Mouse (Mus musculus) hindbrain, embryonic 12.5 days (tissue): ENCODE results near the gene Lamp3. TPM values are rescaled to one million over a fixed set of nuclear protein-coding genes. Genes with fewer than 3 reads are reported as not detected.
"Not testable (repeated sequence)": the region's sequence is repeated elsewhere in the genome, so short reads cannot be mapped to it uniquely, and the experiment has no call there.

Experiments
- ATAC-seq: fragments of 200-750 bp; cut with Nextera tagmentation; 2 replicates; pipeline ENCODE4 v1.8.0; 2017; ENCODE audit warnings: moderate TSS enrichment; ENCODE audit not compliant: low FRiP score
- H3K27ac ChIP-seq: fragments of 300-500 bp; sonication (generic); 2 replicates; pipeline ENCODE4 v1.5.1; 2016; ENCODE audit warnings: mild to moderate bottlenecking
- H3K27me3 ChIP-seq: fragments of 300-500 bp; sonication (generic); 2 replicates; pipeline ENCODE4 v1.6.1; 2016; ENCODE audit warnings: mild to moderate bottlenecking
- H3K36me3 ChIP-seq: fragments of 300-500 bp; sonication (generic); 2 replicates; pipeline ENCODE4 v1.6.1; 2016; ENCODE audit warnings: mild to moderate bottlenecking
- H3K4me1 ChIP-seq: fragments of 300-500 bp; sonication (generic); 2 replicates; pipeline ENCODE4 v1.6.1; 2016
- H3K4me2 ChIP-seq: fragments of 300-500 bp; sonication (generic); replicated peaks from 2 replicates; pipeline ENCODE4 v1.6.1; 2016; ENCODE audit warnings: mild to moderate bottlenecking
- H3K4me3 ChIP-seq: fragments of 300-500 bp; sonication (generic); 2 replicates; pipeline ENCODE4 v1.5.1; 2016; ENCODE audit warnings: mild to moderate bottlenecking
- H3K9ac ChIP-seq: fragments of 300-500 bp; sonication (generic); 2 replicates; pipeline ENCODE4 v1.6.1; 2016; ENCODE audit warnings: mild to moderate bottlenecking, moderate library complexity
- H3K9me3 ChIP-seq: fragments of 300-500 bp; sonication (generic); replicated peaks from 2 replicates; pipeline ENCODE4 v1.6.1; 2016; ENCODE audit warnings: mild to moderate bottlenecking
- WGBS: fragments of 180-500 bp; shearing (Covaris S2); methylation state at CpG from one replicate; pipeline ENCODE4 v1.1.7; 2016; 5-methylcytosine and 5-hydroxymethylcytosine counted together
- polyA plus RNA-seq: library from polyadenylated mRNA; unstranded; fragments of >200 nt; fragmentation: Nextera tagmentation; extraction: Ambion mirVana; gene quantifications from 2 replicates; pipeline ENCODE4 v1.2.1, GENCODE M21; 2016

Lamp3 gene
- not detected in 2 replicates for polyA plus RNA-seq

DNA sequence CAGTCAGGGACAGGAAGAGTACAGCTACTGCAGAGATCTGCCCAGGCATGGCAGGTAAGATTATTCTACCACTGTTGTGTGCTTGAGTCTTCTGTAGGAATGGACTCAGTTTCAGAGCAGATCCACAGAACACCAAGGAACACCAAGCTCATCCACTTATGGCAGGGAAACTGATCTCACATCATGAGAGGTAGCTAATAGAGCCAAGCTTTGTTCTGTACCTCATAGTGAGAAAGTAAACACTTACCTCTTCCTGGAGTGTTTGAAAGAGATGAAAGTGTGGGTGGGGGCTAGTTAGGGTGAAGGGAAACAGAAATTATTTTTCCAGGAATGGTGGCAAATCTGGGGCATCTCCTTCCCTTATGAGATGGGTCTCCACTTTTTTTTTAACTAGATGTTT, at the start of gene Lamp3:
TSS of gene Lamp3 (minus strand) at position 160 of the 400 bp plus-strand sequence.
- H3K4me1 ChIP-seq: no peaks in the 10 kb centered on the region
- H3K36me3 ChIP-seq: no peaks in the 10 kb centered on the region
- H3K4me2 ChIP-seq: no peak within 1 kb of the TSS
- no peak within 1 kb of the TSS for H3K4me3 ChIP-seq
- no peak within 1 kb of the TSS for H3K27ac ChIP-seq
- no peak for ATAC-seq
- no peaks in the 10 kb centered on the region for H3K27me3 ChIP-seq
- no peaks in the 10 kb centered on the region for H3K9me3 ChIP-seq
- H3K9ac ChIP-seq: no peak within 1 kb of the TSS

DNA sequence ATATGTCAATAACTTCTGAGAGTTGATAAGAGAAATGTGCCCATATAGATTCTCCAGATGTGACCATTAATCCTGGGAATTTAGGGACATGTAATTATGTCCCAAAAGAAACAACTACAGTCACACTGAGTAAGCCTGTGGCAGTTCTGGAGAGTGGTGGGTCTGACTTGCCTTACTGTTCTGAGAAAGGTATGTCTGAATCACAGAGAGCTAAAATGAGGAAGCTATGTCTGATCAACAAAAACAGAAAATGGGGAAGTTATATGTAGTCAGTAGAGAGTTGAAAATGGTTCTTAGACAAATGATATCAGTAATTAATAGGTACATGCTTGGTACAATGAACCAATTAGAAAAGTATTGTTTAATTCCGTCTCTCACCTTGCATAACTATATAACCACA, 26.7 kb upstream of the Lamp3 start:
- no peaks in the 10 kb centered on the region for H3K27me3 ChIP-seq
- no peak overlapping the region for H3K9ac ChIP-seq
- H3K9me3 ChIP-seq: no peaks in the 10 kb centered on the region
- H3K4me2 ChIP-seq: no peak overlapping the region
- no peak for ATAC-seq
- H3K4me3 ChIP-seq: no peak overlapping the region
- H3K36me3 ChIP-seq: no peaks in the 10 kb centered on the region
- H3K27ac ChIP-seq: no peak overlapping the region
- no peaks in the 10 kb centered on the region for H3K4me1 ChIP-seq
- WGBS: 93% methylated on average over 1 of the region's 1 CpGs

GRCm38 (mm10) chr16:19724139-19724538, 18.0 kb upstream of the Lamp3 start:
- not testable (repeated sequence) for H3K9ac ChIP-seq, H3K9me3 ChIP-seq, ATAC-seq, H3K4me2 ChIP-seq, H3K27me3 ChIP-seq, H3K4me3 ChIP-seq, H3K27ac ChIP-seq, H3K4me1 ChIP-seq, H3K36me3 ChIP-seq
- 27% methylated on average over 2 of the region's 2 CpGs for WGBS

DNA sequence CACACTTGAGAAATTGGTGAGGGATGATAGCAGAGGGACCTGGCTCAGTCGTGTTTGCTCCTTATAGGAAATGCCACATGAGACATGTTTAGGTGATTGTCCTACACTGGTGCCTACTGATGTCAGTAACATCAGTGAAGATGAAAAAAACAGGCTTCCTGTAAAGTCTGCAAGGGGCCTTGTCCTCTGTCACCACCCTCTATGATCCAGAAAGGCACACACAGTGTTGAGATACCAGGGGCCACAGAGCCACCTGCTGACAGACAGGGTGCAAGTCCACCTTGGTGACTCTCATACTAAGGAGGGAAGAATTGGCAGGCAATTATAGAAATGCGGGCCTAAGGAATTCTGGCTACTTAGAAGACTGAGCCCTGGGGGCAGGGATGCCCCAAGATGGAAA, 14.8 kb upstream of the Lamp3 start:
- no peak overlapping the region for H3K4me2 ChIP-seq
- H3K9ac ChIP-seq: no peak overlapping the region
- no peaks in the 10 kb centered on the region for H3K4me1 ChIP-seq
- H3K9me3 ChIP-seq: no peaks in the 10 kb centered on the region
- WGBS: 67% methylated on average over 2 of the region's 2 CpGs
- H3K27ac ChIP-seq: no peak overlapping the region
- H3K27me3 ChIP-seq: no peaks in the 10 kb centered on the region
- ATAC-seq: no peak
- no peak overlapping the region for H3K4me3 ChIP-seq
- no peaks in the 10 kb centered on the region for H3K36me3 ChIP-seq

DNA sequence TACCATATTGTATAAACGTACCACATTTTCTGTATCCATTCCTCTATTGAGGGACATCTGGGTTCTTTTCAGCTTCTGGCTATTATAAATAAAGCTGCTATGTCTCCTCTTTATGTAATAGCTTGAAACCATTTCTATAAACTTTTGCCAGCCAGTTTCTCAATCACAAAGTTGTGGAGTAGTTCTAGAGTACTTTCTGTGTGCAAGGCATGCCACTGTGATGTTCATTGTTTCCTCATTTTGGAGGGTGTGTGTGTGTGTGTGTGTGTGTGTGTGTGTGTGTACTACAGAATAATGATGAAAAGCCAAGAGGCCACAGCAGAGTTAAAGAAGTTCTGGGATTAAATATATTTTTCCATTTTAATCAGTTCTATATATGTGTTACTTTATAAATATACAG, 1.2 kb upstream of the Lamp3 start:
- Histone ChIP-seq H3K27ac (no peak overlapping the region), H3K36me3 (no peaks in the 10 kb centered on the region), H3K4me1 (no peaks in the 10 kb centered on the region), H3K9ac (no peak overlapping the region), H3K9me3 (no peaks in the 10 kb centered on the region), H3K27me3 (no peaks in the 10 kb centered on the region), H3K4me2 (no peak overlapping the region), H3K4me3 (no peak overlapping the region)
- no peak for ATAC-seq
- 85% methylated on average over 1 of the region's 1 CpGs for WGBS

GRCm38 (mm10) chr16:19699207-19699606, 7.0 kb downstream of the Lamp3 start:
- Histone ChIP-seq H3K4me3 (no peak overlapping the region), H3K27ac (no peak overlapping the region), H3K9me3 (no peaks in the 10 kb centered on the region), H3K4me1 (no peaks in the 10 kb centered on the region), H3K4me2 (no peak overlapping the region), H3K9ac (no peak overlapping the region), H3K36me3 (no peaks in the 10 kb centered on the region), H3K27me3 (no peaks in the 10 kb centered on the region)
- no peak for ATAC-seq

DNA sequence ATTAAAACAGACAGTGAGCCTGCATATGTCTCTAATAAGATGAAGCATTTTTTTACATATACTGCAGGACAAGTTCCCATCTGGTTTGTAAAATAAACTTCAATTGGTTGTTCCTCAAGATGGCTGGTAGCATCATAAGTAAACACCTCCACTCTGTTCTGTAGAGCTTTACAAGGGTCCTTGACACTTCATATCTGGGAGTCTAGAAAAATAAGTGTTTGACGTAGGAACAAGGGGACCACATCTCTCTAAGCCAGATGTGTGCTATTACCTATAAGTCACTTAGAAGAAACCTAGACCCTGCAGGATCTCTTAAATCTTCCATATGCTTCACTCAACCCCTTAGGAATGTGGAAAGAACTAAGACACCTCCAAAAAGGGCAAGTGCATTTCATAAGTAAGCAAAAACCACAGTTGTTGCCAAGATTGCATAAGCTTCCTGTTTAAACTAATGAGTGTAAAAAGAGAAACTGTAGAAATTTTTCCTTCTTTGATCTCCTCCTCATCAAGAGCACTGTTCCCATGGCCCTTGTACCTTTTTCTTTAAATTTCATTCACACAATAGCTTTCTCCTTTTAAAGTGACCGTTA, 35.3 kb downstream of the Lamp3 start:
- Histone ChIP-seq H3K4me1 (no peaks in the 10 kb centered on the region), H3K4me2 (no peak overlapping the region), H3K27me3 (no peaks in the 10 kb centered on the region), H3K4me3 (no peak overlapping the region), H3K27ac (no peak overlapping the region), H3K36me3 (no peaks in the 10 kb centered on the region), H3K9me3 (no peaks in the 10 kb centered on the region), H3K9ac (no peak overlapping the region)
- no peak for ATAC-seq
- 87% methylated on average over 2 of the region's 2 CpGs for WGBS

- H3K9me3 ChIP-seq: no peaks in the 10 kb centered on the region
- no peak for ATAC-seq
- no peaks in the 10 kb centered on the region for H3K27me3 ChIP-seq
- no peak overlapping the region for H3K27ac ChIP-seq
- no peaks in the 10 kb centered on the region for H3K36me3 ChIP-seq
- 62% methylated on average over 1 of the region's 1 CpGs for WGBS
- H3K9ac ChIP-seq: no peak overlapping the region
- H3K4me1 ChIP-seq: no peaks in the 10 kb centered on the region
- H3K4me3 ChIP-seq: no peak overlapping the region
- H3K4me2 ChIP-seq: no peak overlapping the region
Measured at GRCm38 (mm10) chr16:19666312-19666711, 39.9 kb downstream of the Lamp3 start.

GRCm38 (mm10) chr16:19629816-19630215, 76.4 kb downstream of the Lamp3 start, which contains the start of gene Olfr171:
TSS of gene Olfr171 (minus strand) at chr16:19629916.
- H3K4me3 ChIP-seq: no peak within 1 kb of the TSS
- no peaks in the 10 kb centered on the region for H3K4me1 ChIP-seq
- WGBS: 80% methylated on average over 1 of the region's 1 CpGs
- H3K9ac ChIP-seq: no peak within 1 kb of the TSS
- H3K27me3 ChIP-seq: no peaks in the 10 kb centered on the region
- H3K27ac ChIP-seq: no peak within 1 kb of the TSS
- H3K4me2 ChIP-seq: no peak within 1 kb of the TSS
- no peaks in the 10 kb centered on the region for H3K36me3 ChIP-seq
- peaks cover 15% of the 10 kb centered on the region for H3K9me3 ChIP-seq
- no peak for ATAC-seq

GRCm38 (mm10) chr16:19611782-19612181, 94.4 kb downstream of the Lamp3 start, which contains the start of gene Olfr170:
TSS of gene Olfr170 (minus strand) at chr16:19611882.
- not testable (repeated sequence) for H3K36me3 ChIP-seq, H3K27ac ChIP-seq, H3K27me3 ChIP-seq, H3K4me3 ChIP-seq, H3K9me3 ChIP-seq, H3K9ac ChIP-seq, H3K4me2 ChIP-seq, ATAC-seq, H3K4me1 ChIP-seq
- WGBS: 86% methylated on average over 2 of the region's 2 CpGs

Other genes with a start within 250 kb of the Lamp3 start
- gene Olfr166, start 222.7 kb downstream of the Lamp3 start, polyA plus RNA-seq: not detected in 2 replicates
- gene Olfr167, start 184.1 kb downstream of the Lamp3 start, polyA plus RNA-seq: not detected in 2 replicates
- gene Olfr168, start 170.8 kb downstream of the Lamp3 start, polyA plus RNA-seq: not detected in 2 replicates
- not detected in 2 replicates for gene Olfr169, start 134.6 kb downstream of the Lamp3 start, polyA plus RNA-seq
- gene Olfr170, start 94.5 kb downstream of the Lamp3 start, polyA plus RNA-seq: not detected in 2 replicates
- gene Olfr171, start 76.5 kb downstream of the Lamp3 start, polyA plus RNA-seq: not detected in 2 replicates
- gene B3gnt5, start 53.8 kb upstream of the Lamp3 start, polyA plus RNA-seq: 48.3 and 51.1 TPM in 2 replicates